Mouse (Mus musculus) heart, adult 2 months (tissue): Measurements from ENCODE around the gene Tspan17.

Experiments used
- CTCF ChIP-seq: fragments of 200-600 bp; IDR thresholded peaks from 2 replicates; pipeline ENCODE4 v1.8.1; 2022; ENCODE audit warnings: antibody characterized with exemption, mild to moderate bottlenecking, moderate library complexity
- EP300 ChIP-seq: fragments of 200-500 bp; IDR thresholded peaks from 2 replicates; pipeline ENCODE4 v1.6.1; 2011; ENCODE audit warnings: low read depth, low read length, control low read depth; ENCODE audit not compliant: insufficient read depth
- POLR2A ChIP-seq: fragments of 200-500 bp; IDR thresholded peaks from 2 replicates; pipeline ENCODE4 v1.6.1; 2011; ENCODE audit warnings: mild to moderate bottlenecking, low read depth, low read length, control low read depth; ENCODE audit not compliant: insufficient read depth

DNA sequence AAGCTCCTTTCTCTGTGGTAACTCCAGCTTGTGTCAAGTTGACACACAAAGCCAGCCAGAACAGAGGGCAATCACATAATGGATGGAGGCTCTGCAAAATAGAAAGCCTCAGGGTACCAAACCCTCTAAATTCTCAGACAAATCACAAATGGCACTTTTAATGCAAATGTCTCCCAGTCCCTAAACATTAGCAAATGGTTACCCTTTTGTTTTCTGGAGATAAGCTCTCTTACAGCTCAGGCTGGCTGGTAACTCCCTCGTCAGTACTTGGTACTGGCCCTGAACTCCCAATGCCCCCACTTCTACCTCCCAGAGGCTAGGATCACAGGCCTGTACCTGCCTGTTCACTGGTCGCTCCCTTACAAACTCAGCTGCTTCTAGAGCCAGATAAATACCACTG, 5.9 kb upstream of the Tspan17 start:
- TF ChIP-seq EP300 (no peak), CTCF (no peak), POLR2A (no peak)
